Mouse (Mus musculus) naive thymus-derived CD4-positive, alpha-beta T cell, adult 2 months (primary cell): ENCODE data around the gene Nipsnap3b.
A peak's percentile ranks its signal among the peaks of the same experiment; 100 is the strongest.

ENCODE experiments used
- DNase-seq: peaks from one replicate; pipeline ENCODE4 v3.0.0-alpha.2; 2011; ENCODE audit warnings: low read depth

Nipsnap3b gene

GRCm38 (mm10) chr4:53011732-53012361 lies at the start of gene Nipsnap3b:
Nipsnap3b (plus strand) TSS chr4:53011880.
- DNase-seq: peak; percentile 96

- DNase-seq: no peak
Measured at GRCm38 (mm10) chr4:52964247-52964646, 47.4 kb upstream of the Nipsnap3b start, which contains the start of gene Olfr270. Olfr270 (plus strand) TSS chr4:52964547.

GRCm38 (mm10) chr4:52985216-52985615 lies 26.5 kb upstream of the Nipsnap3b start:
- peak; percentile 21 for DNase-seq

DNA sequence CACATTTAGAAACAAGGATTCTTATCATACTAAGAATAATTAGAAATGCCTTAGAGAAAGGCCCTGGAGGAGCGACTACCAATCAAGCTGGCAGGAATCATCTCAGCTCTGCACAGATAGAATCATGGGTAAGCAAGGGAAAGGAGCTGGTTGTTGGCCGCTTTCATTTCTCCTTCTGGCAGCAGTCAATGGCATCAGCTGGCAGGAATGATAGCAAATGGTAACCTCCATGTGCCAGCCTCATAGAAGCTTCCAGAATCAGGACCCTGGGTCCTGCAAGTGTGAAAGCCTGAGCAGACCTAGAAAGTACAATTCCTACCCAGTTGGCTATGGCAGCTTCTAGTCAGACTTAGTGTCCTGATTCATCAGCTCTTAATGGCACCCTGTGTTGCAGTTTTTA lies 25.4 kb upstream of the Nipsnap3b start:
- no peak for DNase-seq

DNA sequence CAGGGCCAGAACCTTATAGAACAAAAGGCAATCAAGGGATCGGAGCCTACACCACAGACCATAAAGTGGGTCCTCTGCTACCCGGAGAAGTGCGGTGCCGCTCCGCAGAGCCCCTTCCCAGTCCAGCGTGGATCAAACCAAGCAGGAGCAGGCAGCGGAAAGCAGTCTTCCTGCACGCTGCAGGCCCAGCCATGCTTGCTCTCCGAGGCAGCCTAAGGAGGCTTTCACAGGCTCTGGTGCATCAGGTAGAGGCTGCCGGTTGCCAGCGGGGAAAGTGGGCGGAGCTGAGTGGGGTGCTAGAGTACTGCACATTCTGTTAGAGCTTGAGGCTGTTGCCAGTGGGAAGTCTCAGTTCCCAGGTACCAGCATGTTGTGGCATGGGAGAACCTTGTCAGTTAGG lies 22.4 kb upstream of the Nipsnap3b start, which contains the start of gene Nipsnap3a:
Gene Nipsnap3a, plus strand, starts transcription at position 25 of the 400 bp plus-strand sequence.
- DNase-seq: no peak

DNA sequence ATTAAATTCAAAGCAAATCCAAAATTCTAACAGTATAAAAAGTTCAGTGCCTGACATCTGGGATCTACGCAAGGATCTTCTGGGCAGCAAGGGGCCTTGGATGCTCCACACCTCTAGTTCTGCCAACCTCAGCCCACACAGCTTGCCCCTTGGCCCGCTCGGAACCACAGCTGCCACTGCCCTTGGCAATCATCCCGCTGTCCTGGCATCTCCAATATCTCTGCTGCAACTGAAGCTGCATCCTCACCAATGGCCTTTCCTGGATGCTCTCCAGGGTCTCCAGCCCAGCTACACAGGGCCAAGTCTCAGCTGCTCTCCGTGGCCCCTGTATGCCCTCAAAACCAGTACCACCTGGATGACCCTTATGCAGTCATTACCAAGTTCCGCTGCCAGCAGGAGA lies 12.2 kb upstream of the Nipsnap3b start:
- no peak for DNase-seq

DNA sequence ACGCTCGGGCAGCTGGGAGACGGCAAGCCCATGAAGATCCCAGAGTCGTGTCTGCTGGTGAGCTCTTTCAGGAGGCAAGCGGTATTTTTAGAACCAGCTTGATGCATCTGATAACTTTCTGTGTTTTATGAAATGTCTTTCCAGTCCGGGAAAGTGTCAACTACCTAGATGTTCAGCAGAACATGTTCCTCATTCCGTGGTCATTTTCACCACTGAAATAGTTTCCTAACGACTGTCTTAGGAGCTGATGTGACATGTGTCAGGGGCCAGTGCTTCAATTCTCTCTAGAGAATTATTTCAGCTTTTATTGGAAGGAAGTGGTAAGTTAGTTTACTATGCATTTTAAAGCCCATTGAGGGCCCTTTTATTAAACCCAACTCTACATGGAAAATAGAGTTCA lies 11.5 kb upstream of the Nipsnap3b start:
- no peak for DNase-seq

DNA sequence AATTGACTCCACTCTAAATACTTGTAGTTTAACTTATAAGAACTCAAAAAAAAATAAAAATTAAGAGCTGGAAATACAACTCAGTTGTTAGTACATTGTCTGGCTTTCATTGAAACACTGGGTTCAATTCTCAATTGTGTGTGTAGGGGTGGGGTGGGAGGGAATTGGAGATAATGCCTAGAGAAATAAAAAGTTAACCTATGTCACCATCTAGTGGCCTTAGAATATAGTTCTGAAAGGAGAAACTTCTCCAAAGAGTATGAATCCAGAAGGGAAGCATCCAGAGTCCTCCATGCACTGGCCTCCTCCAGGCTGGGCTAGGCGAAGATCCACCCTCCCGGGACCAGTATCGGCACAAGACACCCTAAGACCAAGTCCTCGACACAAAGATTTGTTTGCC lies 2.5 kb upstream of the Nipsnap3b start:
- DNase-seq: no peak

DNA sequence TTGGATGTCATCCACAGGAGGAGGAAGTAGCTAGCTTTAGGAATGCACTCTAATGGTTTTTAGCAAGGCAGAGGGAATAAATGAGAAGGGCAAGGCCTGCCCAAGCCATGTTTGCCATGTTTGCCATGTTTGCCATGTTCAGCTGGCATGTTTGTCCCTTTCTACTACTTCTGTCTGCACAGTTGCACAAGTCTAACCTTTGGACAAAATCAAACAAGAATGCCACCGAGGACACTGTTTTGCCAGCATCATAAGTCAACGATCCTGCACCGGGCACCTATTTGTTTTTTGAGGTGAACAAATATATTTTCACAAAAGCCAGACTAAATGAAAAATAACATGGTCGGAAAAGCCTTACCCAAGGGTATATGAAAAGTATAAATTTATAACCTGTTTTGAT lies 1.8 kb upstream of the Nipsnap3b start:
- no peak for DNase-seq

GRCm38 (mm10) chr4:53014421-53014820 lies 2.7 kb downstream of the Nipsnap3b start:
- DNase-seq: no peak

DNA sequence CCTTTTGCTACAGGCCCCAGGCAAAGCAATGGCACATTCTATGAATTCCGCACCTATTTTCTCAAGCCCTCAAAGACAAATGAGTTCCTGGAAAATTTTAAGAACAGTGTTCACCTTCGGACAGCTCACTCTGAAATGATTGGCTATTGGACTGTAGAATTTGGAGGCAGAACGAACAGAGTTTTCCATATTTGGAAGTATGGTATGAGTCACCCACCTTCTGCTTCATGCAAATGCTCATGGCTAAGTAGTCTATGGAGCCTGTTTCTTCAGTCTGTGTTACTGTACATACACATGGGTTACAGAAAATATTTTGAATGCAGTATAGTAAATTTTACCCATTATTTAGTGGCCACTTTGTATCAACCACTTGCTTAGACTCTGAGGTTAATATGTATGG lies 3.3 kb downstream of the Nipsnap3b start:
- DNase-seq: no peak

DNA sequence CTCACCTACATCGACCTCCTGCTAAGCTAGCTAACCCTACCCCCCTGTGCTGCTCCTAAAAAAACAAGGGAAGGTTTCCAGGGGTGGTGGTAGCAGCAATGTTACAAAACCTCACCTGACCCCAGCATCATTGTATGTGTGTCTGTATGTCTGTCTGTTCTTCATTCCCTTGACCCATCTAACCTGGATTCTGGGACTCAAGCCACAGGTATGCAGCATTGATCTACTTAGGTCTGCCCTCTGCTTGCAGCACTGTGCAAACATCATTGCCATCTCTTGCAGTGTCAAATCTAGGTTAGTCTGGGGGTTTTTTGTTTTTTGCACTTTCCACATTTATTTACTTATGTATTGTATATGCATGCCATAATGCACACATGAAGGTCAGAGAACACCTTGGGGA lies 6.7 kb downstream of the Nipsnap3b start:
- DNase-seq: no peak

DNA sequence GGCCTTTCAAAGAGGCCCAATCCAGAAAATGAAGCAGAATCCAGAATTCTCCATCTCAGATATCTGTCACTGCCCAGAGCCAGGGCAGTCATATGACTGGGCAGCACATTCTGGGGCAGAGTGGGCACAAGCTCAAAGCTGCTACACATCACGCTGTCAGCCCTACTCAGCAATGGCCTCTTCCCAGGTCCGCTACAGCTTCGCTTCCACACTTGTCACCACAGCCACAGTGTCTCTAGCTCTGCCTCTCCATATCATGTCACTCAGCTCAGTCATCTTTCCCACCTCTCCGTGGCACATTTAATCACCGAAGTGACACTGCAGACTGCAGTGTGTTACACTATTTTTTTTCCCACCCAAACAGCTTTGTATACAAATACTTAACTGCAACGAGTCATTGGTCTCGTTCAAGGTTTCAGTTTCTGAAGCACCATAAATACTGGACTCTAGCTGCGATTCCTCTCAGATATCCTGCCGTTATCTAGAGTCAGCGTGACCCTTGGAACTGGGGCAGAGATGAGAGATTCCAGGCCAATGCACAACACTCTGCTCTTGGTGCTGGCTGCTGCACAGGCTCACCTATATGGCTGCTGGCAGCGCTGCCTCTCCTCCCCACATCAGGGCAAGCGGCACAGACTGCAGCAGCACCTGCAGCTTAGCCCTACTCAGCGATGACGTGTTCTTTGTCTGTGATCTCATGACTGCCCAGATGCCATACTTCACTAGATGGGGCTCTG lies 11.7 kb downstream of the Nipsnap3b start:
- no peak for DNase-seq

- DNase-seq: no peak
Measured at GRCm38 (mm10) chr4:53024397-53024796, 12.7 kb downstream of the Nipsnap3b start.

- DNase-seq: no peak
Measured at GRCm38 (mm10) chr4:53027811-53028210, 16.1 kb downstream of the Nipsnap3b start.

GRCm38 (mm10) chr4:53030326-53030948 lies 18.8 kb downstream of the Nipsnap3b start:
- no peak for DNase-seq

- no peak for DNase-seq
Measured at GRCm38 (mm10) chr4:53043819-53044218, 32.1 kb downstream of the Nipsnap3b start.

GRCm38 (mm10) chr4:53045807-53046206 lies 34.1 kb downstream of the Nipsnap3b start:
- DNase-seq: no peak

DNA sequence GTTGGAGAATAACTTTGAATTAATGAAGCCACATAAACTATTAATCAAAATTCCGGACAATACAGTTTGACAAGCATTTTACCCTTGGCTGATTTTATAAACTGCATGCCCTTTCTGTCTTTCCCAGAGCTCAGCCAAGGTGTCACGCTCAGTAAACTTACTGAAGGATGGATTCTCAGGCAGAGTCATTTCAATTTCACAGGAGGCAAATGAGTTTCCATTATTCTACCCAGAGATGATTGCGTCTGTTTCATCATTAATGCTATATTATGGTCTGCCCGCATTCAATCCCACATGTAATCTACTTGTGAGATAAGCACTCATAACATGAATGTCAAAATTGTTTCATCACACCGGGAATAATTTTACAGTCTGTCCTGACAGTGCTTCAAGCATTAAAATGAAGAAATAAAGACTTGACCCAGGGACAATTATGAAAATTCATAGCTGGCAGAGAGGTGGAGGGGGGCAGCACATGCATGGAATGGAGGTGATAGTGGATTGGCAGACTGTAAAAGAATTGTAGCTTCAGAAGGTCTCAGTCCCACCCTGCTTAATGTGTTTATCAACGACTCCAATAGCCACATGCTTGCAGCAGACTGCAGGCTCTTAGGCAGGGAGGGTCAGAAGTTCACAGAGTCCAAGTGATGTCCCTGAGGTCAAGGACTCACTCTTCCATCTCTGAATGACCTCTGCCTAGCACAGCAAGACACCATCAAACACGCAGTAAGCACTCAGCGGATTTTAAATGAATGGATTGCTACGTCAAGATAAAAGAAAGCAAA lies 34.8 kb downstream of the Nipsnap3b start:
- DNase-seq: no peak

DNA sequence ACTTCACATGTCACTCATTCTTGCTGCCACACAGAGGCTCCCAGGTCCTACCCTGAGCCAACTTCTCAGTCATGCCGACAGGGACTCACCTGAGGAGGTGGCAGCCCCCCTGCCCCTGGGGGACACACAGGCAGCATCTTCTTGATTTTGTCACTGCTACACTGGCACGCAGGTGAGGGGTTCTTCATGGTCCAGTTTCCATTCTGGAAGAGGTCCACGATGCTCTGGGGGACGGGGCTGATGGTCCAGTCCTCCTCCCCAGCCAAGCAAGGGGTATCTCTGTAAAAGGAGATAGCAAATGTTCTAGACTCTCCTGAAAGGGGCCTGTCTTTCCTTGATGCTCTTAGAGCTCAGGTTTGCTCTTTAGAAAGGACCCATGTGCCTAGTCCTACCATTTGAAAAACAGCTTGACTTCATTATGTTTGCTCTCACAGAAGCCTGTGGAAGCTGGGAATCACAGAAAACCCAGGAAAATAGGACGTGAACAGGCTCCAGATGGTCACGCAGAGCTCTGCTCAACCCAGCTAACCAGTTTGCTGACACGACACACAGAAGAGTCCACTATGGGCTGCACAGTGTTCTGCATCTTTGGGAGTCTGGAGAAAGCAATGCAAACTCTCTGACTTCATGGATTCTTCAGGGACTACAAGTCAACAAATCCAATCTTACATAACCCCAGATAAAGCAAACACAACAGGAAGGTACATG lies 50.8 kb downstream of the Nipsnap3b start:
- no peak for DNase-seq
